Mouse (Mus musculus): ENCODE measurements at regions not wholly inside any gene's neighbourhood (a gene's known extent, or its start where the extent isn't known, plus 50 kb on each side); places are given as distances from the start of the nearest gene placed in this dataset.

- no peak for TF ChIP-seq MYOD1 (IDR thresholded peaks at IDR 0.05; ENCODE audit: control insufficient read depth in 1 of 3, insufficient read length in 2 of 3, low read depth in 2 of 3)
- TF ChIP-seq MYOG (IDR thresholded peaks at IDR 0.05; ENCODE audit: control insufficient read depth in 1 of 3, insufficient read depth in 1 of 3, insufficient read length in 2 of 3, low read depth in 2 of 3) = no peak
- no peak for TF ChIP-seq MAX (IDR thresholded peaks at IDR 0.05; ENCODE audit: low read depth)
- TF ChIP-seq TCF3 (IDR thresholded peaks at IDR 0.05; ENCODE audit: insufficient read length, low read depth) = no peak
- TF ChIP-seq E2F4 (IDR thresholded peaks at IDR 0.05; ENCODE audit: insufficient read depth) = no peak
- no peak for TF ChIP-seq POLR2AphosphoS2 (IDR thresholded peaks at IDR 0.05; ENCODE audit: insufficient read length, low read depth)
- no peak for TF ChIP-seq REST (IDR thresholded peaks at IDR 0.05; ENCODE audit: insufficient read depth, insufficient read length)
- TF ChIP-seq POLR2A (IDR thresholded peaks at IDR 0.05; ENCODE audit: insufficient read length, low read depth) = no peak
- TF ChIP-seq SRF (IDR thresholded peaks at IDR 0.05; ENCODE audit: control insufficient read depth, insufficient read length, low read depth) = no peak
- no peak for TF ChIP-seq USF1 (IDR thresholded peaks at IDR 0.05; ENCODE audit: low read depth)
- TF ChIP-seq TCF12 (IDR thresholded peaks at IDR 0.05; ENCODE audit: insufficient read depth, poor library complexity, severe bottlenecking) = no peak
- no peak for TF ChIP-seq CEBPB (IDR thresholded peaks at IDR 0.05; ENCODE audit: insufficient read depth, poor library complexity, severe bottlenecking)
- Histone ChIP-seq H3ac (ENCODE audit: control insufficient read depth, insufficient read length) (no peak overlapping the region), H3K4me3 (no peak overlapping the region), H3K79me2 (ENCODE audit: control insufficient read depth, insufficient read depth) (no peaks in the 10 kb centered on the region), H3K36me3 (ENCODE audit: control insufficient read depth, insufficient read depth) (no peaks in the 10 kb centered on the region), H3K27me3 (ENCODE audit: control insufficient read depth, insufficient read depth, insufficient read length) (no peaks in the 10 kb centered on the region), H3K4me2 (ENCODE audit: low read depth) (no peak overlapping the region)
These were observed 230.0 kb upstream of the Clint1 start for GRCm38 (mm10) chr11:45621824-45622223.

DNA sequence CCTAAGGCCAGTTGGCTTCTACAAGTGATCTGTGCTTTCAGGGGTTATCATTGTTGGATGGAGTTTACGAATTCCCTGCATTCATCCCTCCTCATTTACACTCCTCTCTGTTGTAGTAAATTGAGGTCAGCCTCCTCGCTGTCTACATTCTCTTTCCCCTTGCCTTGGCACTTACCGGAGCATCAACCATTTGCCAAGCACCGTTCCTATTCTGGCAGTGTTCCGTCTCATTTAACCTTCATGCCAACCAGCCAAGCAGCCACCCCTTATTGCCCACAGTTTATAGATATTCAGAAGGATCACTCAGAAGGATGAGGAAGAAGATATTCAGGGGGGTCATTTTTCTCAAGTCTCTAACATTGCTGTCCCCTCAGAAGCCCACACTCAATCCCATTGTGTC, 229.2 kb upstream of the Clint1 start:
- Histone ChIP-seq H3K79me2 (ENCODE audit: control insufficient read depth, insufficient read depth) (no peaks in the 10 kb centered on the region), H3K36me3 (ENCODE audit: control insufficient read depth, insufficient read depth) (no peaks in the 10 kb centered on the region), H3ac (ENCODE audit: control insufficient read depth, insufficient read length) (no peak overlapping the region), H3K27me3 (ENCODE audit: control insufficient read depth, insufficient read depth, insufficient read length) (no peaks in the 10 kb centered on the region), H3K4me3 (no peak overlapping the region), H3K4me2 (ENCODE audit: low read depth) (no peak overlapping the region)
- TF ChIP-seq POLR2A (IDR thresholded peaks at IDR 0.05; ENCODE audit: insufficient read length, low read depth) (no peak), TCF3 (IDR thresholded peaks at IDR 0.05; ENCODE audit: insufficient read length, low read depth) (no peak), SRF (IDR thresholded peaks at IDR 0.05; ENCODE audit: control insufficient read depth, insufficient read length, low read depth) (no peak), MAX (IDR thresholded peaks at IDR 0.05; ENCODE audit: low read depth) (no peak), REST (IDR thresholded peaks at IDR 0.05; ENCODE audit: insufficient read depth, insufficient read length) (no peak), MYOG (IDR thresholded peaks at IDR 0.05; ENCODE audit: control insufficient read depth in 1 of 3, insufficient read depth in 1 of 3, insufficient read length in 2 of 3, low read depth in 2 of 3) (no peak), MYOD1 (IDR thresholded peaks at IDR 0.05; ENCODE audit: control insufficient read depth in 1 of 3, insufficient read length in 2 of 3, low read depth in 2 of 3) (no peak), USF1 (IDR thresholded peaks at IDR 0.05; ENCODE audit: low read depth) (no peak), CEBPB (IDR thresholded peaks at IDR 0.05; ENCODE audit: insufficient read depth, poor library complexity, severe bottlenecking) (no peak), POLR2AphosphoS2 (IDR thresholded peaks at IDR 0.05; ENCODE audit: insufficient read length, low read depth) (no peak), E2F4 (IDR thresholded peaks at IDR 0.05; ENCODE audit: insufficient read depth) (no peak), TCF12 (IDR thresholded peaks at IDR 0.05; ENCODE audit: insufficient read depth, poor library complexity, severe bottlenecking) (no peak)

DNA sequence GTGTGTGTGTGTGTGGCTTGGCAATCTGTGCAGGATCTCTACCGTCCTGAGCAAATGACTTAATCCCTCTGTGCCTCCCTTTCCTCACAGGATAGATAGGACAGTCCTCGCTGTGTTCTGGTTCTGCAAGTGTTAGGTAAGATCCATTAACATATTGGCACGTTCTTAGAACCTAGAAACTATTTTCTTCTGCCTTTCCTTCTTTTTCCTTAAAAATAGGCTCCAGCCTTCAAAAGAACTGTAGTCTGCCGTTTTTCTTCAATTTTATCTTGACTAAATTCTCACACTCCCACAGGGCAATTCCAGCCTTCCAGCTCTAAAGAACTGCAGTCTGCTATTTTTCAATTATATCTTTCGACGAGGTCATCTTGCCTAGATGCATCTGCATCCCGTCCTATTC, 227.6 kb upstream of the Clint1 start:
- Histone ChIP-seq H3K36me3 (ENCODE audit: control insufficient read depth, insufficient read depth) (no peaks in the 10 kb centered on the region), H3K79me2 (ENCODE audit: control insufficient read depth, insufficient read depth) (no peaks in the 10 kb centered on the region), H3K4me3 (no peak overlapping the region), H3ac (ENCODE audit: control insufficient read depth, insufficient read length) (no peak overlapping the region), H3K4me2 (ENCODE audit: low read depth) (no peak overlapping the region), H3K27me3 (ENCODE audit: control insufficient read depth, insufficient read depth, insufficient read length) (no peaks in the 10 kb centered on the region)
- TF ChIP-seq E2F4 (IDR thresholded peaks at IDR 0.05; ENCODE audit: insufficient read depth) = no peak
- TF ChIP-seq MAX (IDR thresholded peaks at IDR 0.05; ENCODE audit: low read depth) = no peak
- TF ChIP-seq USF1 (IDR thresholded peaks at IDR 0.05; ENCODE audit: low read depth) = no peak
- TF ChIP-seq TCF3 (IDR thresholded peaks at IDR 0.05; ENCODE audit: insufficient read length, low read depth) = no peak
- TF ChIP-seq POLR2A (IDR thresholded peaks at IDR 0.05; ENCODE audit: insufficient read length, low read depth) = no peak
- TF ChIP-seq MYOD1 (IDR thresholded peaks at IDR 0.05; ENCODE audit: control insufficient read depth in 1 of 3, insufficient read length in 2 of 3, low read depth in 2 of 3) = no peak
- TF ChIP-seq TCF12 (IDR thresholded peaks at IDR 0.05; ENCODE audit: insufficient read depth, poor library complexity, severe bottlenecking) = no peak
- TF ChIP-seq REST (IDR thresholded peaks at IDR 0.05; ENCODE audit: insufficient read depth, insufficient read length) = no peak
- no peak for TF ChIP-seq POLR2AphosphoS2 (IDR thresholded peaks at IDR 0.05; ENCODE audit: insufficient read length, low read depth)
- TF ChIP-seq MYOG (IDR thresholded peaks at IDR 0.05; ENCODE audit: control insufficient read depth in 1 of 3, insufficient read depth in 1 of 3, insufficient read length in 2 of 3, low read depth in 2 of 3) = no peak
- no peak for TF ChIP-seq CEBPB (IDR thresholded peaks at IDR 0.05; ENCODE audit: insufficient read depth, poor library complexity, severe bottlenecking)
- TF ChIP-seq SRF (IDR thresholded peaks at IDR 0.05; ENCODE audit: control insufficient read depth, insufficient read length, low read depth) = no peak

- Histone ChIP-seq H3ac (ENCODE audit: control insufficient read depth, insufficient read length) (no peak overlapping the region), H3K79me2 (ENCODE audit: control insufficient read depth, insufficient read depth) (no peaks in the 10 kb centered on the region), H3K27me3 (ENCODE audit: control insufficient read depth, insufficient read depth, insufficient read length) (no peaks in the 10 kb centered on the region), H3K36me3 (ENCODE audit: control insufficient read depth, insufficient read depth) (no peaks in the 10 kb centered on the region), H3K4me3 (no peak overlapping the region), H3K4me2 (ENCODE audit: low read depth) (no peak overlapping the region)
- TF ChIP-seq MYOG (IDR thresholded peaks at IDR 0.05; ENCODE audit: control insufficient read depth in 1 of 3, insufficient read depth in 1 of 3, insufficient read length in 2 of 3, low read depth in 2 of 3) (no peak), E2F4 (IDR thresholded peaks at IDR 0.05; ENCODE audit: insufficient read depth) (no peak), REST (IDR thresholded peaks at IDR 0.05; ENCODE audit: insufficient read depth, insufficient read length) (no peak), SRF (IDR thresholded peaks at IDR 0.05; ENCODE audit: control insufficient read depth, insufficient read length, low read depth) (no peak), CEBPB (IDR thresholded peaks at IDR 0.05; ENCODE audit: insufficient read depth, poor library complexity, severe bottlenecking) (no peak), POLR2A (IDR thresholded peaks at IDR 0.05; ENCODE audit: insufficient read length, low read depth) (no peak), POLR2AphosphoS2 (IDR thresholded peaks at IDR 0.05; ENCODE audit: insufficient read length, low read depth) (no peak), MAX (IDR thresholded peaks at IDR 0.05; ENCODE audit: low read depth) (no peak), TCF3 (IDR thresholded peaks at IDR 0.05; ENCODE audit: insufficient read length, low read depth) (no peak), MYOD1 (IDR thresholded peaks at IDR 0.05; ENCODE audit: control insufficient read depth in 1 of 3, insufficient read length in 2 of 3, low read depth in 2 of 3) (no peak), USF1 (IDR thresholded peaks at IDR 0.05; ENCODE audit: low read depth) (no peak), TCF12 (IDR thresholded peaks at IDR 0.05; ENCODE audit: insufficient read depth, poor library complexity, severe bottlenecking) (no peak)
These were observed 222.6 kb upstream of the Clint1 start for GRCm38 (mm10) chr11:45629250-45629649.
